Mouse (Mus musculus): ENCODE results near the gene Ctrc. TPM values are rescaled to one million over a fixed set of nuclear protein-coding genes. Genes with fewer than 3 reads are reported as not detected.

The Ctrc gene
- total RNA-seq (2023), result 1.2 TPM

DNA sequence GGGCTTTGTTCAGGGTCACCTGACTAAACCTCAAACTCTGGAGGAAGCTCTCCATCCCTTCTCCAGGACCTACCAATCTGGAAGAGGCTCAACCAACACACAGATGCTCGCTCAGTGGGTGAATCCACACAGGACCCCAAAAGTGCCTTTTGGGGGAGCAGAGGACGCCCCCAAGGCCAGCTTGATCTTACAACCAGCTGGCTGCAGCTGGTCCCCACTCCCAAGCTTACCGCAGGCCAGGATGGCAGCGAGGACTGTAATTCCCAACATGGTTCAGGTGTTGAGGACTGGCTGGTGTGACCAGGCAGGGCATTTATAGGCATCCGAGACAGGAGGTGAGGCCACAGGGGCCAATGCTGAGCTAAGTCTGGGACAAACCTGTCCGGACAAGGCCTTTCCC lies at the start of gene Ctrc:
Gene Ctrc, minus strand, starts transcription at position 361 of the 400 bp plus-strand sequence.

DNA sequence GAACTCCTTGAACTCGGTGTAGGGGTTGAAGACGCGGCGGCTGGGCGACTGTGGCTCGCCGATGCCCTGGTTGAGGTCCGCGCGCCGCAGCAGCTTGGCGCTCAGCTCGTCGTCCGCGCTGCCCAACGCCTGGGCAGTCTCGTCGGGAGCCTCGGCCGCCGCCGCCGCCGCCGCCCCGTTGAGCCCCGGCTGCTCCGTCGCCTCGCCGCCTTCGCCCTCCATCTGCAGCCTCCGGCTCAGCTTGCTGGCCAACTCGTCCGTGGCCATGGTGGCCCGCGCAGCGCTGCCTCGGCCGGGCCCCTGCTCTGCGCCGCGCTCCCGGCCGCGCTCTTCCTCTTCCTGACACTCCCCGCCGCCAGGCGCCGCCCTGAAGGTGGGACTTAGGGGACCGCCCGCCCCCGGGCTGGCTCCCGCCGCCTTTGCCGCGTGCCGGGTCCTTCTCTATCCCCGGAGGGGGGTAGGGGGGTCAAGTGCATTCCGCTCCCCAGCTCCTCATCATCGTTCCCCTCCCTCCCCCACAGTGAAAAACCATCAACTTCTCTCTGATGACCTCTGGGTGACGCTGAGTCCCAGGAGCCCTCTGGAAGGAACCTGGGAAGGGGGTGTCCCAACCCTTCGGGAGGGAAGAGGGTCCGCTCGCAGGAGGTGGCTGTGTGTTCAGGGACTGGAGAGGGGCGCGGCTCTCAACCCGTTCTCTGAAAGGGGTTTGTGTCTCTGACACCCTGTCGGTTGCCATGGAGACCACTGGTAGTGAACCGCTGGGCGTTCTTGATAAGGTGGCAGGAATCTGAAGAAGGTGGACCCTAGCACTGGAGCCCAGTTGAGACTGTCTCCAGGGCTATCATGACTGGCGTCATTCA lies 28.7 kb upstream of the Ctrc start, which contains the start of gene Efhd2:
Gene Efhd2, minus strand, starts transcription at position 320 of the 860 bp plus-strand sequence.

GRCm38 (mm10) chr4:141826060-141826459 lies 20.1 kb downstream of the Ctrc start, which contains the start of gene Cela2a:
TSS of gene Cela2a (minus strand) at chr4:141826160.

DNA sequence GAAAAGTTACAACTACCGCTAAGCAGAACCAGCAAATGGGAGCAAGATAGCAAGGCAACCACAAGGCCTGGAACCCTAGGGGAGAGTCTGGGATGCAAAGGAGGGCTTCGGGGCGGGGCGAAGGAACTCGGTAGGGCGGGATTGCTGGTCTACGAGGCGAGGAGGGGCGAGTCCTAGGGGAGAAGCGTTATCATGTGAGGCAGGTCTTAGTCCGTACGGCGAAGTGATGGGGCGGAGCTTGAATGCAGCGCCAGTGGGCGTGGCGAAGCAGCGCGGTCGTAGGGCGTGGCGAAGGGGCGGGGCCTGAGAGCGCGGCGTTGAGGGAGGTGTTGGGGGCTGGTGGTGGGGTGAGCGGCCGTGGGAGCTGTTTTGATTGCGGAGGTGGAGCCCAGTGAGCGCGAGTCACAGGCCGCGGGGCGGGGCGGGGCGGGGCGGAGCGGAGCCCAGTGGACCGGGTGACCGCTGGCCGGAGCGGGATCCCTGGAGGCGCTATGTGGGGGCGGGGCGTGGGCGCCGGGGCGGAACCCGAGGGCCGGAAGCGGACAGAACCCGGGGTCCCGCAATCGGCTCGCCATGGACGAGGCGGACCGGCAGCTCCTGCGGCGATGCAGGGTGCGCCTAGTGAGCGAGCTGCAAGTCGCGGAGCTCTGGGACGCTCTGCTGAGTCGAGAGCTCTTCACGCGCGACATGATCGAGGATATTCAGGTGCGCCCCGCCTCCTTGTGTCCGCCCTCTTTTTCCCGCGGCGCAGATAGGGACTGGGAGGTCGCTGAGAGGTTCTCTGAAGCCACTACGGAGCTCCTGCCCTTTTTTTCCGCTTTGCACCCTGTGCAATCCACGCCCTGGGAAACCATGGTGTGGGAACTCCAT lies 52.6 kb downstream of the Ctrc start, which contains the start of gene Casp9:
Gene Casp9, plus strand, starts transcription at position 331 of the 870 bp plus-strand sequence.

DNA sequence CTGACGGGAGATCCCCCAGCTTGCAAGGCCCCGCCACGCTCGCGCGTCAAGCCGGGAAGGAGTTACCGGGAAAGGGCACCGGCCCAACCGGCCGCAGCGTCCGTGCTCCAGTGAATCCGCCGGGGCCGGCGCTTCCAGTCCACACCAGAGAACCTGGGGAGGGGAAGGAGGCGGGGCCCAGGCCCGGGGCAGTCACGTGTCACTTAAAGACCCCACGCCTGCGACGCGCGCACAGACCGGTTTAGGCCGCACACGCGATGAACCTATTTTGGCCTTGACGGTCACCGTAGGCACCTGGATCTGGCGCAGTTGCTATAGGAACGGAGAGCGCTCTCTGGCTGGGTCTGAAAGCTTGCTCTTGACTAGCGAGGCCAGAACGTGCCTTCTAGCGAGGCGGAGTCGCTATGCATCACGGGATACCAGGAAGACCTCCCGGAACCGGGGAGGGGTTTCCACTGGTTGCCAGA lies 55.6 kb downstream of the Ctrc start, which contains the start of gene Dnajc16:
Gene Dnajc16, minus strand, starts transcription at position 408 of the 467 bp plus-strand sequence.

Other genes with a start within 250 kb of the Ctrc start
- not detected for gene Fblim1, start 240.3 kb downstream of the Ctrc start, total RNA-seq (2023)
- 0.34 TPM for gene Tmem82, start 227.7 kb downstream of the Ctrc start, total RNA-seq (2023)
- not detected for gene Slc25a34, start 222.5 kb downstream of the Ctrc start, total RNA-seq (2023)
- 35.0 TPM for gene Plekhm2, start 181.5 kb downstream of the Ctrc start, total RNA-seq (2023)
- 6.6 TPM for gene Rsc1a1, start 160.8 kb downstream of the Ctrc start, total RNA-seq (2023)
- 34.0 TPM for gene Ddi2, start 122.9 kb downstream of the Ctrc start, total RNA-seq (2023)
- gene Agmat, start 99.7 kb downstream of the Ctrc start, total RNA-seq (2023), result not detected
- gene Dnajc16, start 55.4 kb downstream of the Ctrc start, total RNA-seq (2023), result 10.9 TPM
- gene Casp9, start 52.7 kb downstream of the Ctrc start, total RNA-seq (2023), result 9.9 TPM
- 15.7 TPM for gene Cela2a, start 20.2 kb downstream of the Ctrc start, total RNA-seq (2023)
- gene Efhd2, start 28.6 kb upstream of the Ctrc start, total RNA-seq (2023), result 41.4 TPM
- gene Fhad1, start 168.7 kb upstream of the Ctrc start, total RNA-seq (2023), result not detected
- gene Tmem51, start 237.9 kb upstream of the Ctrc start, total RNA-seq (2023), result 1.2 TPM